Mouse (Mus musculus) midbrain, embryonic 11.5 days (tissue): ENCODE measurements at regions not wholly inside any gene's neighbourhood (a gene's known extent, or its start where the extent isn't known, plus 50 kb on each side); places are given as distances from the start of the nearest gene placed in this dataset.

Experiments used
- ATAC-seq: fragments of 200-750 bp; cut with Nextera tagmentation; 2 replicates; pipeline ENCODE4 v1.8.0; 2017; ENCODE audit warnings: moderate TSS enrichment, moderate library complexity; ENCODE audit not compliant: low FRiP score
- DNase-seq: peaks from one replicate; pipeline ENCODE4 v3.0.0; 2015; ENCODE audit warnings: low spot score; ENCODE audit errors: missing footprints
- H3K27ac ChIP-seq: fragments of 300-500 bp; sonication (generic); 2 replicates; pipeline ENCODE4 v1.5.1; 2014; ENCODE audit warnings: low read depth, low read length
- H3K27me3 ChIP-seq: fragments of 300-500 bp; sonication (generic); 2 replicates; pipeline ENCODE4 v1.6.1; 2014; ENCODE audit warnings: mild to moderate bottlenecking, low read length, moderate library complexity, mixed read lengths; ENCODE audit not compliant: control insufficient read depth, insufficient read depth
- H3K36me3 ChIP-seq: fragments of 300-500 bp; sonication (generic); 2 replicates; pipeline ENCODE4 v1.6.1; 2014; ENCODE audit warnings: mild to moderate bottlenecking, low read length, moderate library complexity, mixed read lengths; ENCODE audit not compliant: control insufficient read depth, insufficient read depth
- H3K4me1 ChIP-seq: fragments of 300-500 bp; sonication (generic); 2 replicates; pipeline ENCODE4 v1.6.1; 2014; ENCODE audit warnings: low read length; ENCODE audit not compliant: control insufficient read depth, insufficient read depth
- H3K4me2 ChIP-seq: fragments of 300-500 bp; sonication (generic); 2 replicates; pipeline ENCODE4 v1.6.1; 2014; ENCODE audit warnings: mild to moderate bottlenecking, moderate library complexity
- H3K4me3 ChIP-seq: fragments of 300-500 bp; sonication (generic); 2 replicates; pipeline ENCODE4 v1.5.1; 2014; ENCODE audit warnings: low read depth, low read length
- H3K9ac ChIP-seq: fragments of 300-500 bp; sonication (generic); 2 replicates; pipeline ENCODE4 v1.6.1; 2014; ENCODE audit warnings: low read length
- H3K9me3 ChIP-seq: fragments of 300-500 bp; sonication (generic); 2 replicates; pipeline ENCODE4 v1.6.1; 2016; ENCODE audit warnings: low read length; ENCODE audit not compliant: control insufficient read depth
- WGBS: fragments of 180-500 bp; shearing (Covaris S2); extraction: QIAGEN DNeasy Blood & Tissue Kit; methylation state at CpG from one replicate; pipeline ENCODE4 v1.1.7; 2014; 5-methylcytosine and 5-hydroxymethylcytosine counted together

- Histone ChIP-seq H3K9ac (no peak overlapping the region), H3K4me2 (no peak overlapping the region), H3K4me1 (no peaks in the 10 kb centered on the region), H3K27ac (no peak overlapping the region), H3K4me3 (no peak overlapping the region), H3K27me3 (no peaks in the 10 kb centered on the region), H3K36me3 (no peaks in the 10 kb centered on the region), H3K9me3 (no peaks in the 10 kb centered on the region)
- WGBS: 83% methylated on average over 4 of the region's 4 CpGs
- ATAC-seq (no peak), DNase-seq (no peak)
Observed at GRCm38 (mm10) chr13:70454592-70455390, 182.6 kb downstream of the Ice1 start.

GRCm38 (mm10) chr13:70458406-70458805, 179.0 kb downstream of the Ice1 start:
- WGBS: 70% methylated on average over 3 of the region's 3 CpGs
- H3K9me3 ChIP-seq: no peaks in the 10 kb centered on the region
- no peak overlapping the region for H3K27ac ChIP-seq
- no peaks in the 10 kb centered on the region for H3K27me3 ChIP-seq
- no peaks in the 10 kb centered on the region for H3K4me1 ChIP-seq
- no peak overlapping the region for H3K4me3 ChIP-seq
- DNase-seq (no peak), ATAC-seq (no peak)
- no peaks in the 10 kb centered on the region for H3K36me3 ChIP-seq
- no peak overlapping the region for H3K4me2 ChIP-seq
- H3K9ac ChIP-seq: no peak overlapping the region

GRCm38 (mm10) chr13:70464996-70465395, 172.4 kb downstream of the Ice1 start:
- Histone ChIP-seq H3K9ac (no peak overlapping the region), H3K4me3 (no peak overlapping the region), H3K9me3 (no peaks in the 10 kb centered on the region), H3K4me2 (no peak overlapping the region), H3K27me3 (no peaks in the 10 kb centered on the region), H3K4me1 (no peaks in the 10 kb centered on the region), H3K27ac (no peak overlapping the region), H3K36me3 (no peaks in the 10 kb centered on the region)
- ATAC-seq: no peak
- 84% methylated on average over 5 of the region's 5 CpGs for WGBS
- DNase-seq: no peak

GRCm38 (mm10) chr13:70474746-70475145, 162.7 kb downstream of the Ice1 start:
- Histone ChIP-seq H3K27me3 (no peaks in the 10 kb centered on the region), H3K36me3 (no peaks in the 10 kb centered on the region), H3K4me2 (no peak overlapping the region), H3K4me1 (no peaks in the 10 kb centered on the region), H3K27ac (no peak overlapping the region), H3K4me3 (no peak overlapping the region), H3K9me3 (no peaks in the 10 kb centered on the region), H3K9ac (no peak overlapping the region)
- no peak for DNase-seq
- 85% methylated on average over 4 of the region's 4 CpGs for WGBS
- no peak for ATAC-seq

- no peak for DNase-seq
- Histone ChIP-seq H3K36me3 (no peaks in the 10 kb centered on the region), H3K9ac (no peak overlapping the region), H3K4me3 (no peak overlapping the region), H3K4me2 (no peak overlapping the region), H3K9me3 (no peaks in the 10 kb centered on the region), H3K27ac (no peak overlapping the region), H3K27me3 (no peaks in the 10 kb centered on the region), H3K4me1 (no peaks in the 10 kb centered on the region)
- no peak for ATAC-seq
- 88% methylated on average over 2 of the region's 2 CpGs for WGBS
Observed at GRCm38 (mm10) chr13:70475366-70475765, 162.1 kb downstream of the Ice1 start.

- WGBS: 24% methylated on average over 4 of the region's 4 CpGs
- Histone ChIP-seq H3K9me3 (no peaks in the 10 kb centered on the region), H3K4me2 (no peak overlapping the region), H3K9ac (no peak overlapping the region), H3K27me3 (no peaks in the 10 kb centered on the region), H3K4me1 (no peaks in the 10 kb centered on the region; the same call in 1 of the 2 replicates), H3K4me3 (no peak overlapping the region), H3K27ac (no peak overlapping the region), H3K36me3 (no peaks in the 10 kb centered on the region)
- DNase-seq (no peak), ATAC-seq (no peak)
Observed at GRCm38 (mm10) chr13:70499302-70499701, 138.1 kb downstream of the Ice1 start.
